Mouse (Mus musculus) embryonic facial prominence, embryonic 14.5 days (tissue): ENCODE measurements around the gene Zfp94. TPM values are rescaled to one million over a fixed set of nuclear protein-coding genes. Genes with fewer than 3 reads are reported as not detected.

ENCODE experiments used
- ATAC-seq: fragments of 200-750 bp; cut with Nextera tagmentation; 2 replicates; pipeline ENCODE4 v1.8.0; 2017; ENCODE audit warnings: low read depth, moderate number of reproducible peaks, moderate TSS enrichment
- DNase-seq: peaks from one replicate; pipeline ENCODE4 v3.0.0-alpha.2; 2015; ENCODE audit warnings: low spot score
- H3K27ac ChIP-seq: fragments of 300-500 bp; sonication (generic); replicated peaks from 2 replicates; pipeline ENCODE4 v1.5.1; 2014; ENCODE audit warnings: low read depth, mild to moderate bottlenecking, low read length, moderate library complexity
- H3K27me3 ChIP-seq: fragments of 300-500 bp; sonication (generic); replicated peaks from 2 replicates; pipeline ENCODE4 v1.6.1; 2014; ENCODE audit warnings: low read length; ENCODE audit not compliant: control insufficient read depth, insufficient read depth
- H3K36me3 ChIP-seq: fragments of 300-500 bp; sonication (generic); 2 replicates; pipeline ENCODE4 v1.6.1; 2014; ENCODE audit warnings: low read length, mixed read lengths; ENCODE audit not compliant: control insufficient read depth, insufficient read depth
- H3K4me1 ChIP-seq: fragments of 300-500 bp; sonication (generic); 2 replicates; pipeline ENCODE4 v1.6.1; 2014; ENCODE audit warnings: antibody characterized with exemption, low read length; ENCODE audit not compliant: control insufficient read depth, insufficient read depth
- H3K4me2 ChIP-seq: fragments of 300-500 bp; sonication (generic); 2 replicates; pipeline ENCODE4 v1.6.1; 2014; ENCODE audit warnings: low read depth, mild to moderate bottlenecking, low read length, moderate library complexity, mixed read lengths
- H3K4me3 ChIP-seq: fragments of 300-500 bp; sonication (generic); 2 replicates; pipeline ENCODE4 v1.5.1; 2014; ENCODE audit warnings: low read depth, mild to moderate bottlenecking, low read length
- H3K9ac ChIP-seq: fragments of 300-500 bp; sonication (generic); 2 replicates; pipeline ENCODE4 v1.6.1; 2014; ENCODE audit warnings: low read depth, mild to moderate bottlenecking, low read length, moderate library complexity, mixed read lengths
- H3K9me3 ChIP-seq: fragments of 300-500 bp; sonication (generic); 2 replicates; pipeline ENCODE4 v1.6.1; 2016; ENCODE audit warnings: low read length; ENCODE audit not compliant: control insufficient read depth
- WGBS: fragments of 180-500 bp; shearing (Covaris S2); extraction: QIAGEN DNeasy Blood & Tissue Kit; methylation state at CpG from one replicate; pipeline ENCODE4 v1.1.7; 2014; 5-methylcytosine and 5-hydroxymethylcytosine counted together
- polyA plus RNA-seq: library from polyadenylated mRNA; unstranded; fragments of >200 nt; fragmentation: Nextera tagmentation; extraction: Ambion mirVana; gene quantifications from 2 replicates; pipeline ENCODE4 v1.2.1, GENCODE M21; 2014

Zfp94 gene
- polyA plus RNA-seq, 1 experiment from 2014 or later = 8.5 TPM

DNA sequence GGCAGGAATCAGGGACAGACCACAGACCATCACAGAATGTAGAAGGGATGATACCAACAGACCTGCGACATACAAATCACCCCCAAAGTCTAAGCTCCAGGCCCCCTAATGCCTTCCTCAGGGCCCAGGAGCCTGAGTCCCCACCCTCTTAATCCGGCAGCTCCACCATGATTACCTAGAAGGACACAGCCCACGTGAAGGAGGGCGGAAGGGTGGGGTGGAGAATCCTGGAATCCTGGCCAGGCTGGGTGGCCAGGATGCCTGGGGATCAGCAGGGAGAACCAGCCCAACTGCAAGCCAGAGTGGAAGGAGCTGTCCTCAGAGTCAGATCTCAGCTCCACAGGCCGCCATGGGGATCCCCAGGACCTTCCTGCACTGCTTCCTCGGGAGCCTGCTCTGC is 32.4 kb upstream of the Zfp94 start, which contains the start of gene Lypd5:
Gene Lypd5 (plus strand): TSS at position 301 of the 400 bp plus-strand sequence.
- 38% methylated on average over 5 of the region's 6 CpGs for WGBS
- no peaks in the 10 kb centered on the region for H3K9me3 ChIP-seq
- no peaks in the 10 kb centered on the region for H3K4me1 ChIP-seq
- no peaks in the 10 kb centered on the region for H3K36me3 ChIP-seq
- H3K4me2 ChIP-seq = no peak within 1 kb of the TSS
- no peak within 1 kb of the TSS for H3K9ac ChIP-seq
- ATAC-seq (no peak), DNase-seq (no peak)
- H3K27ac ChIP-seq = no peak within 1 kb of the TSS
- no peak within 1 kb of the TSS for H3K4me3 ChIP-seq
- H3K27me3 ChIP-seq = no peaks in the 10 kb centered on the region

DNA sequence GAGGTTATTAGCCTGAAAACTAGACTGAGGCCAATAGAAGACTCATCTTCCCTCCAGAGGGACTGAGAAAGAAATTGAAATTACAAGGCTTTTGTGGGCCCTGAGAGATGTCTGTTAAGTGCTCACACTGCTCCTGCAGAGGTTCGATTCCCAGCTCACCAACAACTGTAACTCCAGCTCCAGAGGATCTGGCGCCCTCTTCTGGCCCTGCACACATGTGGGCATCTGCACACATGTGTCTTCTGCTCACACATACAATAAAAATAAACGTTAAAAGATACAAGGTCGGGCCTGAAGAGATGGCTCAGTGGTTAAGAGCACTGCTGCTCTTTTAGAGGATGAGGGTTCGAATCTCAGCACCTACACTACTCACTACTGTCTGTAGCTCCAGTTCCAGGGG is 30.0 kb upstream of the Zfp94 start:
- Histone ChIP-seq H3K9ac (no peak overlapping the region), H3K9me3 (no peaks in the 10 kb centered on the region), H3K4me3 (no peak overlapping the region), H3K4me1 (no peaks in the 10 kb centered on the region), H3K36me3 (no peaks in the 10 kb centered on the region), H3K27ac (no peak overlapping the region), H3K27me3 (no peaks in the 10 kb centered on the region), H3K4me2 (no peak overlapping the region)
- DNase-seq (no peak), ATAC-seq (no peak)
- WGBS = 59% methylated on average over 5 of the region's 5 CpGs

GRCm38 (mm10) chr7:24343701-24344272 is 27.3 kb upstream of the Zfp94 start:
- ATAC-seq (no peak), DNase-seq (no peak)
- Histone ChIP-seq H3K4me3 (no peak overlapping the region), H3K36me3 (no peaks in the 10 kb centered on the region), H3K27ac (no peak overlapping the region), H3K27me3 (no peaks in the 10 kb centered on the region), H3K4me1 (no peaks in the 10 kb centered on the region), H3K9me3 (no peaks in the 10 kb centered on the region), H3K9ac (no peak overlapping the region), H3K4me2 (no peak overlapping the region)
- WGBS = 54% methylated on average over 7 of the region's 7 CpGs

- no peaks in the 10 kb centered on the region for H3K36me3 ChIP-seq
- DNase-seq (no peak), ATAC-seq (no peak)
- H3K9me3 ChIP-seq = no peaks in the 10 kb centered on the region
- H3K4me2 ChIP-seq = no peak overlapping the region
- 45% methylated on average over 2 of the region's 2 CpGs for WGBS
- H3K4me3 ChIP-seq = no peak overlapping the region
- H3K4me1 ChIP-seq = no peaks in the 10 kb centered on the region
- H3K27me3 ChIP-seq = peaks cover 12% of the 10 kb centered on the region
- no peak overlapping the region for H3K9ac ChIP-seq
- H3K27ac ChIP-seq = no peak overlapping the region
Observed at GRCm38 (mm10) chr7:24338241-24338640, 21.8 kb upstream of the Zfp94 start.

DNA sequence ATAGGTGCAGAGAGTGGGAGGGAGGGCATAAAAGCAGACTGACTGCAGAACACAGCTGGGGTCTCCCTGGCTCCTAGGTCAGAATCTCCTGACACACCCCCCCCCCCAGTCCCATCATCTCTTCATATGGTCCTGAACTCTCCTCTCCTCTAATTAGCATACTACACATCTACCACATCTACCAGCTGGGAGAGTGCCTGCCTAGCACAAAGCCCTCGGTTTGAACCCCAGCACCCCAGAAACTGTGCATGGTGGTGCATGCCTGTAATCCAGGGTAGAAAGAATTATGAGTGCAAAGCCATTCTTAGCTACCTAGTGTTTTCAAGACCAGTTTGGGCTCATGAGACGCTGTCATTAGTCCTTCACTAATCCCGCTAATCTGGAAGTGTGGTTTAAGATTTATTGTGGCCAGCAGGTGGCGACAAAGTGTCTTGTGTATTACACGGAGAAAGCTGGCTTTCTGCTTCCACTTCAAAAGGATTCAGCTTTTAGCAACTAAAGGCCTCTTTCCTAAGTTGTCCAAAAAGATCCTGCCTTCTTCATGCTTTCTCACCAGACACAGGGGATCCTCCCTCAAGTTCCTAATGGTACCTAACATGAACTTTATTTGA is 19.3 kb upstream of the Zfp94 start:
- no peak overlapping the region for H3K27ac ChIP-seq
- no peaks in the 10 kb centered on the region; the same call in 1 of the 2 replicates for H3K9me3 ChIP-seq
- H3K4me2 ChIP-seq = no peak overlapping the region
- DNase-seq (peak; percentile 84), ATAC-seq (no peak)
- H3K4me1 ChIP-seq = no peaks in the 10 kb centered on the region
- no peaks in the 10 kb centered on the region for H3K36me3 ChIP-seq
- peaks cover 20% of the 10 kb centered on the region for H3K27me3 ChIP-seq
- WGBS = 12% methylated on average over 5 of the region's 5 CpGs
- no peak overlapping the region for H3K9ac ChIP-seq
- H3K4me3 ChIP-seq = no peak overlapping the region

- H3K4me2 ChIP-seq = peak within 1 kb of the TSS; percentile 2; the same call in 1 of the 2 replicates
- H3K27ac ChIP-seq = no peak within 1 kb of the TSS
- WGBS = 50% methylated on average over 42 of the region's 49 CpGs
- ATAC-seq = no peak
- no peak within 1 kb of the TSS for H3K9ac ChIP-seq
- H3K27me3 ChIP-seq = peaks cover 20% of the 10 kb centered on the region
- peak within 1 kb of the TSS; percentile 11; the same call in 1 of the 2 replicates for H3K4me3 ChIP-seq
- H3K36me3 ChIP-seq = no peaks in the 10 kb centered on the region
- H3K4me1 ChIP-seq = no peaks in the 10 kb centered on the region
- DNase-seq = no peak
- no peaks in the 10 kb centered on the region; the same call in 1 of the 2 replicates for H3K9me3 ChIP-seq
Observed at GRCm38 (mm10) chr7:24333304-24333986, 17.0 kb upstream of the Zfp94 start, which contains the start of gene Tescl. Gene Tescl, minus strand, starts transcription at chr7:24333936.

- WGBS = 86% methylated on average over 14 of the region's 14 CpGs
- H3K36me3 ChIP-seq = no peaks in the 10 kb centered on the region
- 0 out of 2 replicates have a peak, but pooled peaks cover 8% of the 10 kb centered on the region for H3K4me1 ChIP-seq
- no peak for ATAC-seq
- H3K9me3 ChIP-seq = peaks cover 12% of the 10 kb centered on the region
- no peak overlapping the region for H3K4me3 ChIP-seq
- H3K4me2 ChIP-seq = no peak overlapping the region
- no peak for DNase-seq
- H3K27me3 ChIP-seq = no peaks in the 10 kb centered on the region
- H3K27ac ChIP-seq = no peak overlapping the region
- H3K9ac ChIP-seq = no peak overlapping the region
Observed at GRCm38 (mm10) chr7:24327281-24327975, 11.0 kb upstream of the Zfp94 start.

- Histone ChIP-seq H3K27ac (peak overlapping the region; percentile 55; the same call in 1 of the 2 replicates), H3K9ac (peak overlapping the region; percentile 59), H3K4me3 (peak overlapping the region; percentile 31), H3K4me1 (0 out of 2 replicates have a peak, but pooled peaks cover 8% of the 10 kb centered on the region), H3K27me3 (no peaks in the 10 kb centered on the region), H3K4me2 (peak overlapping the region; percentile 61), H3K36me3 (no peaks in the 10 kb centered on the region), H3K9me3 (peaks cover 12% of the 10 kb centered on the region)
- DNase-seq (no peak), ATAC-seq (no peak)
- 45% methylated on average over 20 of the region's 20 CpGs for WGBS
Observed at GRCm38 (mm10) chr7:24326273-24327135, 10.0 kb upstream of the Zfp94 start.
